Mouse (Mus musculus) stomach, postnatal 0 days (tissue): ENCODE results near the gene Olfr1040. TPM values are rescaled to one million over a fixed set of nuclear protein-coding genes. Genes with fewer than 3 reads are reported as not detected.
"Not testable (repeated sequence)": the region's sequence is repeated elsewhere in the genome, so short reads cannot be mapped to it uniquely, and the experiment has no call there.

ENCODE experiments used
- ATAC-seq: fragments of 200-750 bp; cut with Nextera tagmentation; 2 replicates; pipeline ENCODE4 v1.8.0; 2017; ENCODE audit not compliant: low FRiP score, low TSS enrichment
- DNase-seq: peaks from one replicate; pipeline ENCODE4 v3.0.0-alpha.2; 2016; ENCODE audit warnings: low spot score
- H3K27ac ChIP-seq: fragments of 300-500 bp; sonication (generic); replicated peaks from 2 replicates; pipeline ENCODE4 v1.5.1; 2014; ENCODE audit warnings: mild to moderate bottlenecking, control low read depth
- H3K27me3 ChIP-seq: fragments of 300-500 bp; sonication (generic); 2 replicates; pipeline ENCODE4 v1.6.1; 2014; ENCODE audit warnings: low read length; ENCODE audit not compliant: control insufficient read depth, insufficient read depth
- H3K36me3 ChIP-seq: fragments of 300-500 bp; sonication (generic); 2 replicates; pipeline ENCODE4 v1.6.1; 2014; ENCODE audit warnings: low read length, mixed read lengths; ENCODE audit not compliant: control insufficient read depth, insufficient read depth
- H3K4me1 ChIP-seq: fragments of 300-500 bp; sonication (generic); replicated peaks from 2 replicates; pipeline ENCODE4 v1.6.1; 2014; ENCODE audit warnings: antibody characterized with exemption; ENCODE audit not compliant: control insufficient read depth, insufficient read depth
- H3K4me2 ChIP-seq: fragments of 300-500 bp; sonication (generic); replicated peaks from 2 replicates; pipeline ENCODE4 v1.6.1; 2014; ENCODE audit warnings: low read depth, mild to moderate bottlenecking, control low read depth, moderate library complexity
- H3K4me3 ChIP-seq: fragments of 300-500 bp; sonication (generic); 2 replicates; pipeline ENCODE4 v1.5.1; 2014; ENCODE audit warnings: low read depth, low read length, control low read depth
- H3K9ac ChIP-seq: fragments of 300-500 bp; sonication (generic); 2 replicates; pipeline ENCODE4 v1.6.1; 2014; ENCODE audit warnings: mild to moderate bottlenecking, low read length, control low read depth, mixed read lengths
- H3K9me3 ChIP-seq: fragments of 300-500 bp; sonication (generic); 2 replicates; pipeline ENCODE4 v1.6.1; 2016; ENCODE audit warnings: low read length; ENCODE audit not compliant: control insufficient read depth
- CTCF ChIP-seq: IDR thresholded peaks from 2 replicates; pipeline ENCODE4 v1.5.1; 2016; ENCODE audit warnings: antibody characterized with exemption, low read depth, mild to moderate bottlenecking, moderate library complexity
- EP300 ChIP-seq: optimal IDR thresholded peaks from 2 replicates; pipeline ENCODE3; 2016; ENCODE audit warnings: antibody characterized with exemption
- whole genome bisulfite sequencing: fragments of 180-500 bp; shearing (Covaris S2); extraction: QIAGEN DNeasy Blood & Tissue Kit; methylation state at CpG from one replicate; pipeline ENCODE4 v1.1.7; 2014; 5-methylcytosine and 5-hydroxymethylcytosine counted together
- polyA plus RNA-seq: library from polyadenylated mRNA; unstranded; fragments of >200 nt; fragmentation: Nextera tagmentation; extraction: Ambion mirVana; gene quantifications from 2 replicates; pipeline ENCODE4 v1.2.1, GENCODE M21; 2015

Olfr1040 gene
- polyA plus RNA-seq, result not detected in 2 replicates

DNA sequence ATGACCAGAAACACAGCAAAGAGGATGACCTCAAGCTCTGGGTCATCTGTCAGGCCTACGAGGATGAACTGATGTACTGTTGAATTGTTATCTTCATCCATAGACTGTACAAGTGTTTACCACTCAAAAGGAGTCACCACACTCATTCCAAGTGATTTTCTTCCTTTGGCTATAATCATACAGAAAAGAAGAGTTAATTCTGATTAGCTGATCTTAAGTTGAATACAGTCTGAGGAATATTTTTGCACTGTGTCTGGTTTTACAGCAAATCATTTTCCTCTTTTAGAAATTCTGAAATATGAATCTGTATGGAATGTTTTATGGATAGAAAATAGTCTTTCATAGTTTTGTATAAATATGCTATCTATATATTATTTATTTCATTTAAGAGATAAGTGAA is at the start of gene Olfr1040:
TSS of gene Olfr1040 (minus strand) at position 101 of the 400 bp plus-strand sequence.
- Histone ChIP-seq H3K36me3 (no peaks in the 10 kb centered on the region), H3K4me1 (no peaks in the 10 kb centered on the region), H3K27me3 (no peaks in the 10 kb centered on the region), H3K9me3 (no peaks in the 10 kb centered on the region), H3K27ac (no peak within 1 kb of the TSS), H3K4me2 (no peak within 1 kb of the TSS), H3K9ac (no peak within 1 kb of the TSS), H3K4me3 (no peak within 1 kb of the TSS)
- TF ChIP-seq EP300 (no peak), CTCF (no peak)
- WGBS, result 76% methylated on average over 1 of the region's 1 CpGs
- DNase-seq (no peak), ATAC-seq (no peak)

GRCm38 (mm10) chr2:86195863-86196262 is 49.3 kb upstream of the Olfr1040 start:
- no peaks in the 10 kb centered on the region for H3K36me3 ChIP-seq
- H3K4me3 ChIP-seq, result no peak overlapping the region
- no peak for DNase-seq
- no peak overlapping the region for H3K9ac ChIP-seq
- ATAC-seq, result no peak
- H3K27me3 ChIP-seq, result no peaks in the 10 kb centered on the region
- H3K9me3 ChIP-seq, result no peaks in the 10 kb centered on the region
- H3K4me1 ChIP-seq, result no peaks in the 10 kb centered on the region
- WGBS, result 41% methylated on average over 1 of the region's 1 CpGs
- no peak overlapping the region for H3K4me2 ChIP-seq
- TF ChIP-seq EP300 (no peak), CTCF (no peak)
- H3K27ac ChIP-seq, result no peak overlapping the region

DNA sequence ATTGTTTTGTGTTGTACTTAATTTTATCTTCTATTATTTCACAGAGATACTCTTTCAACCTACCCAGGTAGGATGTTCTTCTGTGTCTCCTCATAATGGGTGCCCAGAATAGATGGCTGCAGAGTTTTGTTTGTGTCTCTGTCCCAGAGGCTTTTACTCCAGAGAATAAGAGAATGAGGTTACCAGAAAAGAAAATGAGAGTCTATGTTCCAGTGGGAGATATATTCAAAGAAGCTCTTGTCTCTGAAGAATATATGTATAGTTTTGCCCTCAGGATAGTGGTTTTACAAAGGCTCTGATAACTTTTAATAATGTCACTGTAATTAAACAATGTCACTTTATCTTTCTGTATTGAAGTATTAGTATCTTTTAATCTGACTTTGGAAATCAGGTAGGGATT is 39.1 kb upstream of the Olfr1040 start, which contains the start of gene Olfr52:
TSS of gene Olfr52 (minus strand) at position 101 of the 400 bp plus-strand sequence.
- H3K36me3 ChIP-seq, result no peaks in the 10 kb centered on the region
- no peak within 1 kb of the TSS for H3K4me3 ChIP-seq
- H3K9me3 ChIP-seq, result no peaks in the 10 kb centered on the region
- no peak within 1 kb of the TSS for H3K27ac ChIP-seq
- DNase-seq (no peak), ATAC-seq (no peak)
- TF ChIP-seq EP300, result no peak
- no peak for TF ChIP-seq CTCF
- no peaks in the 10 kb centered on the region for H3K27me3 ChIP-seq
- no peaks in the 10 kb centered on the region for H3K4me1 ChIP-seq
- H3K4me2 ChIP-seq, result no peak within 1 kb of the TSS
- no peak within 1 kb of the TSS for H3K9ac ChIP-seq

DNA sequence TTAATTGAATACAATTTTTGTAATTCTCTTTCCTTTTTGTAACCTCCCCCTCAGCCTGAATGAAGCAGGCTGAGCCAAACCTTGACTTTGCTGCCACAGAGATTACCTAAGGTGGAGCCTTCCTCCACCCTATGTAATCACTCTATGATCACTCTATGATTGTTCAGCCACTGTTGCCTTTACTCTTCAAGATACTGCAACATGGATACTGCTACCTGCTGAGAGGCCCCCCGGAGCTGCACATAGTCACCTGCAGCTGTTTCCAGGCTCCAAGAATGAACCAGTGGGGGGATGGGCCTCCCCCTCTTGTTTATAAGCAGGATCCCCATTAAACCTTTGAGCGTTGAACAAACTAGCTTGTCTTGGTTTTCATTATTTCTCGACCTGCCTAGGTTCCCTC is 33.4 kb upstream of the Olfr1040 start:
- Histone ChIP-seq H3K4me3 (no peak overlapping the region), H3K27me3 (no peaks in the 10 kb centered on the region), H3K9ac (no peak overlapping the region), H3K27ac (no peak overlapping the region), H3K4me1 (no peaks in the 10 kb centered on the region), H3K4me2 (no peak overlapping the region), H3K36me3 (no peaks in the 10 kb centered on the region), H3K9me3 (no peaks in the 10 kb centered on the region)
- WGBS, result 72% methylated on average over 3 of the region's 3 CpGs
- DNase-seq (no peak), ATAC-seq (no peak)
- TF ChIP-seq CTCF (no peak), EP300 (no peak)

- H3K4me1 ChIP-seq, result no peaks in the 10 kb centered on the region
- no peaks in the 10 kb centered on the region for H3K9me3 ChIP-seq
- no peak within 1 kb of the TSS for H3K27ac ChIP-seq
- no peak within 1 kb of the TSS for H3K9ac ChIP-seq
- TF ChIP-seq EP300, result no peak
- no peak for TF ChIP-seq CTCF
- no peak within 1 kb of the TSS for H3K4me3 ChIP-seq
- H3K36me3 ChIP-seq, result no peaks in the 10 kb centered on the region
- H3K4me2 ChIP-seq, result no peak within 1 kb of the TSS
- DNase-seq, result no peak
- ATAC-seq, result no peak
- no peaks in the 10 kb centered on the region for H3K27me3 ChIP-seq
Measured at GRCm38 (mm10) chr2:86177720-86178119, 31.2 kb upstream of the Olfr1040 start, which contains the start of gene Olfr1044. Gene Olfr1044 (minus strand): TSS chr2:86177820.

- H3K27me3 ChIP-seq, H3K9me3 ChIP-seq, H3K9ac ChIP-seq, H3K36me3 ChIP-seq, ATAC-seq, H3K27ac ChIP-seq, H3K4me1 ChIP-seq, DNase-seq, H3K4me3 ChIP-seq, H3K4me2 ChIP-seq: not testable (repeated sequence)
- 68% methylated on average over 7 of the region's 7 CpGs for WGBS
Measured at GRCm38 (mm10) chr2:86175422-86175821, 28.9 kb upstream of the Olfr1040 start.
